Mouse (Mus musculus) stomach, embryonic 15.5 days (tissue): ENCODE results near the gene Igfbpl1. TPM values are rescaled to one million over a fixed set of nuclear protein-coding genes. Genes with fewer than 3 reads are reported as not detected.
A peak's percentile ranks its signal among the peaks of the same experiment; 100 is the strongest.

Experiments used
- ATAC-seq: fragments of 200-750 bp; cut with Nextera tagmentation; 2 replicates; pipeline ENCODE4 v1.8.0; 2017; ENCODE audit warnings: low read depth, moderate number of reproducible peaks, moderate TSS enrichment; ENCODE audit not compliant: insufficient read depth, low FRiP score
- H3K27ac ChIP-seq: fragments of 300-500 bp; sonication (generic); 2 replicates; pipeline ENCODE4 v1.5.1; 2015; ENCODE audit warnings: mild to moderate bottlenecking, inconsistent platforms
- H3K27me3 ChIP-seq: fragments of 300-500 bp; sonication (generic); replicated peaks from 2 replicates; pipeline ENCODE4 v1.6.1; 2015; ENCODE audit warnings: inconsistent platforms
- H3K36me3 ChIP-seq: fragments of 300-500 bp; sonication (generic); 2 replicates; pipeline ENCODE4 v1.6.1; 2015; ENCODE audit warnings: inconsistent platforms
- H3K4me1 ChIP-seq: fragments of 300-500 bp; sonication (generic); 2 replicates; pipeline ENCODE4 v1.6.1; 2015; ENCODE audit warnings: inconsistent platforms
- H3K4me2 ChIP-seq: fragments of 300-500 bp; sonication (generic); 2 replicates; pipeline ENCODE4 v1.6.1; 2015; ENCODE audit warnings: mild to moderate bottlenecking, inconsistent platforms
- H3K4me3 ChIP-seq: fragments of 300-500 bp; sonication (generic); replicated peaks from 2 replicates; pipeline ENCODE4 v1.5.1; 2015; ENCODE audit warnings: inconsistent platforms
- H3K9ac ChIP-seq: fragments of 300-500 bp; sonication (generic); 2 replicates; pipeline ENCODE4 v1.6.1; 2015; ENCODE audit warnings: inconsistent platforms
- H3K9me3 ChIP-seq: fragments of 300-500 bp; sonication (generic); 2 replicates; pipeline ENCODE4 v1.6.1; 2016; ENCODE audit warnings: inconsistent platforms
- WGBS: fragments of 180-500 bp; shearing (Covaris S2); methylation state at CpG from one replicate; pipeline ENCODE4 v1.1.7; 2015; 5-methylcytosine and 5-hydroxymethylcytosine counted together
- polyA plus RNA-seq: library from polyadenylated mRNA; unstranded; fragments of >200 nt; fragmentation: Nextera tagmentation; extraction: Ambion mirVana; gene quantifications from 2 replicates; pipeline ENCODE4 v1.2.1, GENCODE M21; 2015

Gene Igfbpl1
- polyA plus RNA-seq, 1 experiment from 2014 or later, result 0.87 TPM

DNA sequence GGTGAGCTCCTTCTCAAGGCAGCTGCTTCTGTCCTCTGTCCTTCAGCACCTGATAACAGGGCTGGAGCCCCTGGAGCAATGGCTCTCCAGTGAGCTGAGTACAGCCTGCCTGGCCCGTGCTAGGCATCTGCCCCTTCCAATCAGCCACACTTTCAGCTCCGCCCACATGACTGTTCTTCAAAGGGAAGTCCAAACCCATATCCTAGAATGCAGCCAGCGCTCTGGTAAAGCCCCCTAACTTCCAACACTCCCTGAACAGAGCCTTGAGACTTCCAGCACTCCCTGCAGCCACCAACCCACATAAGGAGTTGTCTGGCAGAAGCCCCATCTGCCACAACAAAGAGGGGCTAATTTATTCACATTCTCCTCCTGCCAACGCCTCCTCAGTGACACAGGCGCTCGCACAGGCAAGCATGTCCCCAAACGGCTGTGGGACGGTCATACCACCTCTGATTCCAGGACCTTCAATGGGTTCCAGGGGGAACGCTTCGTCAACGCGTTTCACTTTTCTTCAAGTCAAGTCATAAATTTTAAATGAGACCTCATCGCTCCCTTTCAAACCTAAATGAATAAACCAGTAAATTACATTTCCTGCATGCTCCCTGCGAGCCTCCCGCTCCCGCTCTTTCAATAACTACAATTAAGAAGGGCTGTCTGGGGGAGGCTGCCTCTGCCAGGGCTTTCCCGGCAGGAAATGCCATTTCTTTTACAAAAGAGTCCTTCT lies 7.4 kb downstream of the Igfbpl1 start:
- ATAC-seq, result peak; percentile 53
- H3K36me3 ChIP-seq, result no peaks in the 10 kb centered on the region
- peaks cover 15% of the 10 kb centered on the region for H3K27me3 ChIP-seq
- peak overlapping the region; percentile 22 for H3K4me3 ChIP-seq
- peak overlapping the region; percentile 59 for H3K27ac ChIP-seq
- no peak overlapping the region for H3K9ac ChIP-seq
- peak overlapping the region; percentile 56 for H3K4me2 ChIP-seq
- WGBS, result 5% methylated on average over 17 of the region's 17 CpGs
- H3K9me3 ChIP-seq, result no peaks in the 10 kb centered on the region
- H3K4me1 ChIP-seq, result peaks cover 4% of the 10 kb centered on the region

- no peak for ATAC-seq
- Histone ChIP-seq H3K4me1 (peaks cover 4% of the 10 kb centered on the region), H3K27me3 (peaks cover 9% of the 10 kb centered on the region), H3K4me3 (no peak overlapping the region; the same call in 1 of the 2 replicates), H3K36me3 (no peaks in the 10 kb centered on the region), H3K9me3 (no peaks in the 10 kb centered on the region), H3K4me2 (peak overlapping the region; percentile 56), H3K9ac (no peak overlapping the region), H3K27ac (no peak overlapping the region)
- WGBS, result 27% methylated on average over 4 of the region's 4 CpGs
Observed at GRCm38 (mm10) chr4:45818814-45819207, 7.9 kb downstream of the Igfbpl1 start.

DNA sequence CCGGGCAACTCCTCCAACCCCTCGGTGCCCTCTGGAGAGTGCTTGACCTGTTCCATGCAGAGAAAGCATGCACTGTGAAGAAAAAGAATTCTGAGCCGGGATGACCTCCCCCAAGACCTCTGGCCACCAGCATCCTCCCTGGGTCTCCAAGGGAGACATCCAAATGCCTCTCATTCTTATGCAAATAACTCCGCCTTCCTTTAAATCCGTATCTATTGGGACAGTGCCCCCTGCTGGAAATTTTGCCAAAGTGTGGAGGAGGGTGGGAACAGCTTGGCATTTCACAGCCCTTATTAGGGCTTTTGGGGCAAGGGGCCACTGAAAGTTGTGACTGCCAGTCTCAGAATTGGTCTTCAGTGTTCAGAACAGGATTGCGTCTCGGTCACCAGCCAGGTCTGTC lies 11.2 kb downstream of the Igfbpl1 start:
- no peaks in the 10 kb centered on the region for H3K9me3 ChIP-seq

GRCm38 (mm10) chr4:45811250-45811649 lies 15.5 kb downstream of the Igfbpl1 start:
- Histone ChIP-seq H3K4me2 (no peak overlapping the region), H3K27me3 (no peaks in the 10 kb centered on the region), H3K36me3 (no peaks in the 10 kb centered on the region), H3K4me3 (no peak overlapping the region), H3K4me1 (no peaks in the 10 kb centered on the region), H3K9ac (no peak overlapping the region), H3K27ac (no peak overlapping the region), H3K9me3 (no peaks in the 10 kb centered on the region)
- 33% methylated on average over 8 of the region's 8 CpGs for WGBS
- ATAC-seq, result no peak

More for the DNA sequence above, 11.2 kb downstream of the Igfbpl1 start:
- H3K4me3 ChIP-seq, result no peak overlapping the region
- H3K4me1 ChIP-seq, result peaks cover 4% of the 10 kb centered on the region
- 47% methylated on average over 7 of the region's 7 CpGs for WGBS
- no peak overlapping the region for H3K27ac ChIP-seq
- H3K9ac ChIP-seq, result no peak overlapping the region
- no peaks in the 10 kb centered on the region for H3K36me3 ChIP-seq
- no peak overlapping the region for H3K4me2 ChIP-seq
- ATAC-seq, result no peak
- H3K27me3 ChIP-seq, result no peaks in the 10 kb centered on the region

GRCm38 (mm10) chr4:45808034-45808433 lies 18.7 kb downstream of the Igfbpl1 start:
- no peaks in the 10 kb centered on the region for H3K4me1 ChIP-seq
- H3K9me3 ChIP-seq, result no peaks in the 10 kb centered on the region
- H3K4me2 ChIP-seq, result no peak overlapping the region
- no peak overlapping the region for H3K9ac ChIP-seq
- H3K36me3 ChIP-seq, result 0 out of 2 replicates have a peak, but pooled peaks cover 2% of the 10 kb centered on the region
- H3K27ac ChIP-seq, result no peak overlapping the region
- ATAC-seq, result no peak
- no peak overlapping the region for H3K4me3 ChIP-seq
- no peaks in the 10 kb centered on the region for H3K27me3 ChIP-seq
- 54% methylated on average over 7 of the region's 7 CpGs for WGBS

DNA sequence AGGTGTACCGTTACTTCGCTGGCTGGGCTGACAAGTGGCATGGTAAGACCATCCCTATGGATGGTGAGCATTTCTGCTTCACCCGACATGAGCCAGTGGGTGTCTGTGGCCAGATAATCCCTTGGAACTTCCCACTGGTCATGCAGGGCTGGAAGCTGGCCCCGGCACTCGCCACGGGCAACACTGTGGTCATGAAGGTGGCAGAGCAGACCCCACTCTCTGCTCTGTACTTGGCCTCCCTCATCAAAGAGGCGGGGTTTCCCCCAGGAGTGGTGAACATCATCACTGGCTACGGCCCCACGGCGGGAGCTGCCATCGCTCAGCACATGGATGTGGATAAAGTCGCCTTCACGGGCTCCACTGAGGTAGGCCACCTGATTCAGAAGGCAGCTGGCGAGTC lies 23.8 kb downstream of the Igfbpl1 start:
- Histone ChIP-seq H3K36me3 (0 out of 2 replicates have a peak, but pooled peaks cover 6% of the 10 kb centered on the region), H3K4me1 (peaks cover 11% of the 10 kb centered on the region; the same call in 1 of the 2 replicates), H3K9me3 (no peaks in the 10 kb centered on the region), H3K27me3 (no peaks in the 10 kb centered on the region), H3K9ac (no peak overlapping the region), H3K4me2 (no peak overlapping the region), H3K27ac (no peak overlapping the region), H3K4me3 (no peak overlapping the region)
- 94% methylated on average over 14 of the region's 14 CpGs for WGBS
- no peak for ATAC-seq

- H3K4me2 ChIP-seq, result peak overlapping the region; percentile 85
- H3K36me3 ChIP-seq, result 0 out of 2 replicates have a peak, but pooled peaks cover 6% of the 10 kb centered on the region
- peak overlapping the region; percentile 56; the same call in 1 of the 2 replicates for H3K4me3 ChIP-seq
- peaks cover 16% of the 10 kb centered on the region for H3K4me1 ChIP-seq
- WGBS, result 44% methylated on average over 3 of the region's 3 CpGs
- ATAC-seq, result no peak
- H3K9me3 ChIP-seq, result no peaks in the 10 kb centered on the region
- H3K27me3 ChIP-seq, result no peaks in the 10 kb centered on the region
- no peak overlapping the region for H3K9ac ChIP-seq
- peak overlapping the region; percentile 40; the same call in 1 of the 2 replicates for H3K27ac ChIP-seq
Observed at GRCm38 (mm10) chr4:45799956-45800537, 26.7 kb downstream of the Igfbpl1 start.

- ATAC-seq, result peak; percentile 74; the same call in 1 of the 2 replicates
- Histone ChIP-seq H3K36me3 (0 out of 2 replicates have a peak, but pooled peaks cover 6% of the 10 kb centered on the region), H3K4me2 (peak within 1 kb of the TSS; percentile 85), H3K9ac (peak within 1 kb of the TSS; percentile 50), H3K27me3 (no peaks in the 10 kb centered on the region), H3K27ac (peak within 1 kb of the TSS; percentile 48), H3K9me3 (no peaks in the 10 kb centered on the region), H3K4me1 (peaks cover 19% of the 10 kb centered on the region), H3K4me3 (peak within 1 kb of the TSS; percentile 56)
- 0% methylated on average over 26 of the region's 26 CpGs for WGBS
Observed at GRCm38 (mm10) chr4:45798964-45799363, 27.8 kb downstream of the Igfbpl1 start, which contains the start of gene Aldh1b1. Aldh1b1 (plus strand) TSS chr4:45799022.

GRCm38 (mm10) chr4:45796760-45797159 lies 30.0 kb downstream of the Igfbpl1 start:
- WGBS, result 43% methylated on average over 5 of the region's 5 CpGs
- H3K4me2 ChIP-seq, result no peak overlapping the region
- H3K4me3 ChIP-seq, result no peak overlapping the region

GRCm38 (mm10) chr4:45795191-45795811 lies 31.4 kb downstream of the Igfbpl1 start:
- Histone ChIP-seq H3K36me3 (no peaks in the 10 kb centered on the region), H3K27ac (peak overlapping the region; percentile 83), H3K4me3 (peak overlapping the region; percentile 29; the same call in 1 of the 2 replicates), H3K4me1 (peaks cover 19% of the 10 kb centered on the region), H3K9ac (no peak overlapping the region), H3K4me2 (peak overlapping the region; percentile 58), H3K9me3 (no peaks in the 10 kb centered on the region), H3K27me3 (no peaks in the 10 kb centered on the region)
- ATAC-seq, result peak; percentile 64; the same call in 1 of the 2 replicates
- 2% methylated on average over 12 of the region's 12 CpGs for WGBS

More at GRCm38 (mm10) chr4:45796760-45797159, 30.0 kb downstream of the Igfbpl1 start:
- Histone ChIP-seq H3K27me3 (no peaks in the 10 kb centered on the region), H3K9me3 (no peaks in the 10 kb centered on the region), H3K4me1 (peaks cover 19% of the 10 kb centered on the region), H3K9ac (no peak overlapping the region), H3K27ac (peak overlapping the region; percentile 65), H3K36me3 (no peaks in the 10 kb centered on the region)
- no peak for ATAC-seq

GRCm38 (mm10) chr4:45790018-45790417 lies 36.7 kb downstream of the Igfbpl1 start:
- Histone ChIP-seq H3K9ac (no peak overlapping the region), H3K27ac (peak overlapping the region; percentile 44; the same call in 1 of the 2 replicates), H3K36me3 (no peaks in the 10 kb centered on the region), H3K27me3 (no peaks in the 10 kb centered on the region), H3K9me3 (no peaks in the 10 kb centered on the region), H3K4me3 (no peak overlapping the region), H3K4me1 (0 out of 2 replicates have a peak, but pooled peaks cover 9% of the 10 kb centered on the region), H3K4me2 (no peak overlapping the region)
- ATAC-seq, result no peak
- WGBS, result 65% methylated on average over 2 of the region's 2 CpGs
